Mouse (Mus musculus) gastrocnemius, adult 2 months (tissue): Measurements from ENCODE around the gene Olfr282. TPM values are rescaled to one million over a fixed set of nuclear protein-coding genes. Genes with fewer than 3 reads are reported as not detected.

Source experiments
- DNase-seq: peaks from one replicate; pipeline ENCODE4 v3.0.0; 2022
- H3K27ac ChIP-seq: fragments of 200-600 bp; 2 replicates; pipeline ENCODE4 v1.8.1; 2022; ENCODE audit warnings: mild to moderate bottlenecking
- H3K4me3 ChIP-seq: fragments of 200-600 bp; 2 replicates; pipeline ENCODE4 v1.8.1; 2022; ENCODE audit warnings: mild to moderate bottlenecking, moderate library complexity
- CTCF ChIP-seq: fragments of 200-600 bp; IDR thresholded peaks from 2 replicates; pipeline ENCODE4 v1.8.1; 2022; ENCODE audit warnings: antibody characterized with exemption, mild to moderate bottlenecking, moderate library complexity
- intact Hi-C: fragments of 180-260 bp; cut with DNase I; formaldehyde crosslinking; loops from one replicate; pipeline ENCODE4 v1.15.1; 2025
- total RNA-seq, 2 experiments: library from RNA; stranded (reverse); gene quantifications; 2 replicates each; pipeline ENCODE4 v1.2.3; 2021

The Olfr282 gene
- total RNA-seq, 2 experiments from 2014 or later: not detected

DNA sequence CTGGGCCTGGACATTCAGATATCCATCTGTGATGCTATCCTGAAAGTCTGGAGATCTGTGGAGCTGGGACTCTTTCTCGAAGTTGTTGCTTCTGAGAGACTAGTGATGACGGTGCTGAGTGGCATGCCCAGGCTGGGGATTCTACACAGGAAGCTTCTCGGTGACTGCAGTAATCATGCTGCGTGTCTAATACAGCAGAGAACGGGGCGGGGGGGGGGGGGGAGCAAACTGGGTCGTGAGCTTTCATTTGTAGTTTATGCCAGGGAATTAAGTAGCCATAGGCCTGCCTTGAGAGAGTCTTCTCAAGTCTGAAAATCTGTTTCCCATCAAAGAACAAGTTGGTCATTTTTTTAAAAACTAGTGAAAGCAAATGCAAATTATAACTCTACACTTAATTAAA, 12.9 kb upstream of the Olfr282 start:
- Histone ChIP-seq H3K4me3 (no peak overlapping the region), H3K27ac (no peak overlapping the region)
- intact Hi-C loops: no loop called here
- DNase-seq: no peak
- no peak for TF ChIP-seq CTCF

GRCm38 (mm10) chr15:98420897-98421296, 10.1 kb upstream of the Olfr282 start:
- intact Hi-C loops: no loop called here
- no peak overlapping the region for H3K27ac ChIP-seq
- no peak for DNase-seq
- no peak for TF ChIP-seq CTCF
- H3K4me3 ChIP-seq: no peak overlapping the region

DNA sequence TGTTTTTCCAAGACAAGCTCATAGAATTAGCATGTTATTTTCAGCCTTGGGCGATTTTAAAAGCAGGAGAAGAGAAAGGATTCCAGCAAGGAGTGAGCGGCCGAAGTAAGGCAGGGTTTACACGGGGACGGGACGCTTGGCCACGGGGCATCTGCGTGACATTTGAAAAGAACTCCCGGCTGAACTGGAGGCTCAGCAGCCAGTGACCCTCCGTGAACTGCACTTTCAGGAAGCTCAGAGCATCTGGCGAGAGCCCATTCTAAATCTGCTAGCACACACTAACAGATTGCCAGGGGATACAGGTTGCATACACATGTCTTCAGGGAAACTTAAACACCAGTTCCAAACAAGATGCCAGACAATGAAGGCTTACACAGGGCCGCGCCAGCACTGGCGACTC, 6.7 kb upstream of the Olfr282 start:
- DNase-seq: peak; percentile 70
- TF ChIP-seq CTCF: no peak
- intact Hi-C loops: no loop called here
- Histone ChIP-seq H3K4me3 (peak overlapping the region; percentile 47), H3K27ac (peak overlapping the region; percentile 69)

GRCm38 (mm10) chr15:98424753-98425152, 6.3 kb upstream of the Olfr282 start:
- intact Hi-C loops: no loop called here
- DNase-seq: peak; percentile 17
- Histone ChIP-seq H3K27ac (peak overlapping the region; percentile 69), H3K4me3 (peak overlapping the region; percentile 47)
- no peak for TF ChIP-seq CTCF

DNA sequence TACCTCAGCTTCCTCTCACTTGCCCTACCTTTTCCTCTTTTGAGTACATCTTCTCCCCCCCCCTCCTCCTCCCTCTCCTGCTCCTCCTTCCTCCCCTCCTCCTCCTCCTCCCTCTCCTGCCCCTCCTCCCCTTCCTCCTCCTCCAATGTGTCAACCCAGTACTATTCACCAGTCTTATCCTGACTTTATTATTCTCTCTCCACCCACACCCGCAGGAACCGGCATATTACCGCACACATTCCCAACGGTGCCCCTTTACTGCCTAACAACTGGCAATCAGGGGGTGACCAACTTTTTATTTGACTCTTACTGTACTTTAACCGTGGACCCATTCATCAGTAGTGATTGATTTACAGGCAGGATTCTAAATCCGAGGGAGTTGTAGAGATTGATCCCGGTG, 5.8 kb upstream of the Olfr282 start:
- Histone ChIP-seq H3K4me3 (no peak overlapping the region), H3K27ac (peak overlapping the region; percentile 69; the same call in 1 of the 2 replicates)
- TF ChIP-seq CTCF: no peak
- no peak for DNase-seq
- intact Hi-C loops: no loop called here

- H3K4me3 ChIP-seq: no peak overlapping the region
- TF ChIP-seq CTCF: no peak
- H3K27ac ChIP-seq: no peak overlapping the region
- DNase-seq: no peak
- intact Hi-C loops: no loop called here
These were observed 13.5 kb downstream of the Olfr282 start for GRCm38 (mm10) chr15:98444561-98444960.

- intact Hi-C loops: no loop called here
- no peak overlapping the region for H3K4me3 ChIP-seq
- no peak for TF ChIP-seq CTCF
- no peak for DNase-seq
- H3K27ac ChIP-seq: no peak overlapping the region
These were observed 17.5 kb downstream of the Olfr282 start for GRCm38 (mm10) chr15:98448521-98448920.

DNA sequence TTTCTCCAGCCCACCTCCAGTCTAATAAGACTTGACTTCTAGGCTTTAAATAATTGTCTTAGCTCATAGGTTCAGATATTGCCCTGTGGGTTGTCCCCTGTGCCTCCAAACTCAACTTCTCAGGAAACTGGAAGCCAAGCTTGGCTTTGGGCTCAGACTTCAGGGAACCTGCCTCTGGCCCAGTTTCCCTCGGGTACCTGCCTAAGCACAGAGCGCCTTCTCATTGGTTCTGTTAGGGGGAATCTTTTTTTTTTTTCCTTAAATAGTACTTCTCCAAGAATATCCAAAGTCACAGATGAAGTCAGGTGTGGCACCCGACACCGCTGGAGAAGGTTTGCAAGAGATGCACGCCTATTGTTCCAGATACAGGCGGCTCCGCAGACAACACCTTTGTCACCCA, 21.3 kb downstream of the Olfr282 start, which contains the start of gene Olfr281:
Olfr281 (plus strand) TSS at position 301 of the 400 bp plus-strand sequence.
- TF ChIP-seq CTCF: no peak
- no peak for DNase-seq
- H3K27ac ChIP-seq: no peak within 1 kb of the TSS
- intact Hi-C loops: no loop called here
- H3K4me3 ChIP-seq: no peak within 1 kb of the TSS

DNA sequence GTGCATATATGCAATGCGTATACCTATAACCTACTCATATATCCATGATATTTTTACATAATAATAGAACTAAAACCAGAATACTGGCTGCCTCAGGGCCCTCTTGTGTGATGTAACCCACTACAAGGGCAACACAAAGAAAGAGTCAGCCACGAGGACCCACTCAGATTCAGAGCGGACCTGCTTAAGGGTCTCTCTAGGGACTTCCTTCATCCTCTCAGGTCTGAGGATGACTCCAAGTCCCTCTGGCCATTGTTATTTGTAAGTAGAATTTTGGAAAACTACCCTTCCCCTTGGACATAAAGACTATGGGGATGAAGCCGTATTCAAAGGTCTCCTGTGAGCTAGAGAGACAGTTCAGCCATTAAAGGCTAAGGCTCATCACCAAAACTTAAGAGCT, 38.6 kb downstream of the Olfr282 start, which contains the start of gene OR5BS1P:
OR5BS1P (plus strand) TSS at position 301 of the 400 bp plus-strand sequence.
- intact Hi-C loops: no loop called here
- Histone ChIP-seq H3K27ac (no peak within 1 kb of the TSS), H3K4me3 (no peak within 1 kb of the TSS)
- DNase-seq: no peak
- no peak for TF ChIP-seq CTCF

GRCm38 (mm10) chr15:98471539-98471938, 40.5 kb downstream of the Olfr282 start:
- no peak for TF ChIP-seq CTCF
- DNase-seq: no peak
- H3K27ac ChIP-seq: no peak overlapping the region
- intact Hi-C loops: loop anchor here (10.0 kb wide), 1 partner anchor 287 kb away; no protein-coding TSS in a partner anchor
- no peak overlapping the region for H3K4me3 ChIP-seq

DNA sequence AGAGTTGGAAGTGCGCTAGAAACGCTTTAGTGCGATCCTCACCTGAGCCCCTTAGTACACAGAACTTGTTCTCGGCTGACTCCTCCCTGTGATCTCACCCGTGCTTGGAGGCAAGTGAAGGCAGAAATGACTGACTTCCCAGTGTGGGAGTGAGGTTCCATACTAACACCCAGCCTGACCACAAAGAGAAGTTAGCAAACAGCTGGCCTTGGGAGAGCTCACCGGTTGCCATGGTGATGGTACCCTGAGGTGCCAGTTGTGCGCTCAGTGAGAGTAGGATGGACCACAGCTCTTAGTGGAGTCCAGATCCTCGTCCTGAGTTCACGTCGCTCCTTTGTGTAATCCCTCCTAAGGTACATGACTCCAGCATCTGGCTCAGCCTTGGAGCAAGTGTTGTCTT, 43.9 kb downstream of the Olfr282 start:
- no peak for DNase-seq
- intact Hi-C loops: loop anchor here (10.0 kb wide), 1 partner anchor 290 kb away; no protein-coding TSS in a partner anchor
- Histone ChIP-seq H3K4me3 (no peak overlapping the region), H3K27ac (no peak overlapping the region)
- TF ChIP-seq CTCF: no peak

DNA sequence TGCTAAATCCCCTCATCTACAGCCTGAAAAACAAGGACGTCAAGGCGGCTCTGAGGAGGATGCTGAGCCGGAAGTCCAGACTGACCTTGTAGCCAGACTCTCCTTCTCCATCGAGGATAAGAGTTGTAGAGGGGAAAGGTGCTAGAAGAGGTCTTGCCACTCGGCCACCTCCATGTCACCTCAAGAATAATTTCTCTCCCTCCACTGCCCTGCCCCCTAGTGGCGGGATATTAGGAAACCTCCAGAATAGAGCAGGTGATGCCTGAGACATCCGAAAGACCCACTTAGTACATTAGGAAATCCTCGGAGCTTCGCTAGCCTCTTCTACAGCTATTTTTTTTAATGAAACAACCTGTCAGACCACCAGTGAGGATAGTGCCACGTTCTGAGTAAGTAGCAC, 44.4 kb downstream of the Olfr282 start:
- Histone ChIP-seq H3K27ac (no peak overlapping the region), H3K4me3 (no peak overlapping the region)
- intact Hi-C loops: loop anchor here (10.0 kb wide), 1 partner anchor 291 kb away; no protein-coding TSS in a partner anchor
- DNase-seq: peak; percentile 64
- TF ChIP-seq CTCF: peak; percentile 72

- Histone ChIP-seq H3K4me3 (no peak overlapping the region), H3K27ac (no peak overlapping the region)
- intact Hi-C loops: loop anchor here (10.0 kb wide), 1 partner anchor 291 kb away; no protein-coding TSS in a partner anchor
- no peak for DNase-seq
- no peak for TF ChIP-seq CTCF
These were observed 45.3 kb downstream of the Olfr282 start for GRCm38 (mm10) chr15:98476281-98476680.

DNA sequence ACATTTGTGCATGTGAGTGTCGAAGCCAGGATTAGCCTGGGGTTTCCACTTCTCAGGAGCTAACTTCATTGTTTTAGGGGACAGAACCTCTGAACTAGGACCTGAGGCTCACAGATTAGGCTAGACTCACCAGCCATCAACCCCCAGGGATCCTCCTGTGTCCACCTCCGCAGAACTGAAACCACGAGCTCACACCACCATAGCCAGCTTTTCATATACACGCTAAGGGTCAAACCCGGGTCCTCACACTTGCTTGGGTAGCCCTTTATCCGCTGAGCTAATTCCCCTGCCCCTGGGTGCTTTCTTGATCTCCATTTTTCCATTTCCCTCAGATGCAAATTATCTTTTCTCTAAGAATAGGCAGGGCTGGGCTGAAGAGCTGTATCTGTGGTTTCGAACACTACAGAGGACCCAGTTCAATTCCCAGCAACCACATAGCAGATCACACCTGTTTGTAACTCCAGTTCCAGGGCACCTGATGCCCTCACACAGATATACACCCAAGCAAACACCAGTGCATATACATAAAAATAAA, 48.6 kb downstream of the Olfr282 start:
- no peak for TF ChIP-seq CTCF
- no peak for DNase-seq
- no peak overlapping the region for H3K27ac ChIP-seq
- intact Hi-C loops: loop anchor here (10.0 kb wide), 1 partner anchor 295 kb away; no protein-coding TSS in a partner anchor
- no peak overlapping the region for H3K4me3 ChIP-seq
